Mouse (Mus musculus): ENCODE measurements around the gene Rnf166. TPM values are rescaled to one million over a fixed set of nuclear protein-coding genes. Genes with fewer than 3 reads are reported as not detected.

Rnf166 gene
- 17.4 and 32.7 TPM in 2 replicates for polyA plus RNA-seq (2011; ENCODE audit: insufficient read depth, insufficient read length, low replicate concordance, missing spikeins)

DNA sequence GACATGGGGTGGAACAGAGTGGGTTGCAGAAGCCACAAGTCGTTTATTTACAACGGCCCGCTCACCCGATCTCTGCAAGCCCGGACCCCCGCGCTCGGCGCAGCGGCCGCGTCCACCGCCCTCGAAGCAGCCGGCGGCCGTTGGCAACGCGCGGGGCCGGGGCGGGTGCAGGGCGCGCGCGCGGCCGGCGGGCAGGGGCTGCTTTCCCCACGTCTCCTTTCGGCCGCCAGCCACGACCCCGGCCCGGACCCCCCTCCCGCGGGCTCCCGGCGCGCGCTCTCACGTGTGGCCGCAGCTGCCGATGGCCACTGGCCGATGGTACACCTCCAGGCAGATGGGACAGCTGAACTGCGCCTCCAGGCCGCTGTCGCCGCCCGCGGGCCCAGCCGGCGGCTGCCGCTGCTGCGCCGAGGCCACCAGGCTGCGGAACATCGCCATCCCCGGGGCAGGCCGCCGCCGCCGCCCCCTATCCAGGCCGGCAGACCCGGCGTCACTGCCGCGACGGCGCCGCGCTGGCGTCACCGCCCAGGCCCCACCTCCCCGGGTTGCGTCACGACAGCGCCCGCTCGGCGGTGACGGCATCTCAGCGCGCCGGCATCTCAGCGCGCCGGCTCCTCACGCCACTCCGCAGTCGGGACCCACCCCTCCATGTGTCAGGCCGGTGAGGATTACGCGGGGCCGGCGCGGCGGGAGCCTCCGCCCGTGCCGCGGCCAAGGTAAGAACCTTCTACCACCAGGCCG lies at the start of gene Rnf166, which contains the start of gene Ctu2:
Rnf166 (minus strand) TSS at position 485 of the 741 bp plus-strand sequence.
Ctu2 (plus strand) TSS at position 564 of the 741 bp plus-strand sequence.
- peak within 1 kb of the TSS; percentile 89 for H3K4me3 ChIP-seq (replicated peaks; ENCODE audit: control insufficient read depth, low read depth, low read length)
- TF ChIP-seq POLR2A (IDR thresholded peaks at IDR 0.05; ENCODE audit: borderline replicate concordance, control insufficient read depth, low read depth, low read length), result peak; percentile 58; the same call in 1 of the 2 replicates
- no peak for TF ChIP-seq CTCF (IDR thresholded peaks at IDR 0.05; ENCODE audit: control insufficient read depth, insufficient read depth, low read length)
- WGBS, result under 1% methylated on average over 99 of the region's 103 CpGs
- peaks cover 8% of the 10 kb centered on the region; the same call in 1 of the 2 replicates for H3K4me1 ChIP-seq (ENCODE audit: control insufficient read depth, insufficient read depth, low read length)
- H3K27ac ChIP-seq (ENCODE audit: control insufficient read depth, insufficient read depth, low read depth, low read length, poor library complexity), result peak within 1 kb of the TSS; percentile 94

DNA sequence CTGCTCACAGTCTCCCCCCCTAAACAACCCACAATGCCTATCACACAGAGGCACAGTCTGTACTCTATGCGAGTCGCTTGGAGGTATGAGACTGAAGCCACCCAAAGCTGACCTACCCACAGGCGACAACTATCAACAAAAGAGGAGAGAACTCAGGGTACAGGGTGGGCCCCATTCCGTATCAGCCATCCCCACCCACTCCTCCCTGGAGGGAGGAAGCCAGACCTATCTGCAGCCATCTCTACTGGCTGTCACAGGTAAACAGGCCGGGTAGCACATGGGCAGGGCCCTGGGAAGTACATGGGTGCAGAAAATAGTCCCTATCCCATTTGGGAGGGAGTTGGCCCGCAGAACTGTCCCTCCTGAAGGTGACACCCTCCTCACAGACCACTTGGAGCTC lies 49.1 kb upstream of the Rnf166 start:
- WGBS, result 71% methylated on average over 6 of the region's 6 CpGs
- TF ChIP-seq POLR2A (IDR thresholded peaks at IDR 0.05; ENCODE audit: borderline replicate concordance, control insufficient read depth, low read depth, low read length) (no peak), CTCF (IDR thresholded peaks at IDR 0.05; ENCODE audit: control insufficient read depth, insufficient read depth, low read length) (no peak)
- Histone ChIP-seq H3K4me3 (replicated peaks; ENCODE audit: control insufficient read depth, low read depth, low read length) (no peak overlapping the region), H3K4me1 (ENCODE audit: control insufficient read depth, insufficient read depth, low read length) (peaks cover 3% of the 10 kb centered on the region; the same call in 1 of the 2 replicates), H3K27ac (ENCODE audit: control insufficient read depth, insufficient read depth, low read depth, low read length, poor library complexity) (no peak overlapping the region; the same call in 1 of the 2 replicates)

DNA sequence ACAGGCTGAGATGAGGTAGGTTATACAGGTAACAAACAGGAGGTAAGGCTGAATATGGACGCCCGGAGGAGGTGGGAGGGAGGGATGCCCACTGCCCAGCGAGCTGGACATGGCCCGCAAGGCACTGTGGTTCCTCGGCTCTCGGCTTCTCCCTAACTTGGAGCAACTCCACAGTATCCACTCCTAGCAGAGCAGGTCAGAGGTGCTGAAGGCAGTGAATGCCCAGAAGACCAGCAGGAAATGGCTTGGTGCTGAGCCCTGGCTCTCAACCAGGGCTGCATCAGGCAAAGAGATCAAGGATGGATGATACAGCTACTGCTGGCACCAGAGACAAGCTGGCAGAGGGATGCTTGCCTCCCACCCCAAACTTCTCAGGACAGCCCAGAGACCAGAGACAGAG lies 48.6 kb upstream of the Rnf166 start:
- H3K4me3 ChIP-seq (replicated peaks; ENCODE audit: control insufficient read depth, low read depth, low read length), result no peak overlapping the region
- WGBS, result 83% methylated on average over 6 of the region's 6 CpGs
- TF ChIP-seq CTCF (IDR thresholded peaks at IDR 0.05; ENCODE audit: control insufficient read depth, insufficient read depth, low read length) (no peak), POLR2A (IDR thresholded peaks at IDR 0.05; ENCODE audit: borderline replicate concordance, control insufficient read depth, low read depth, low read length) (no peak)
- H3K4me1 ChIP-seq (ENCODE audit: control insufficient read depth, insufficient read depth, low read length), result peaks cover 3% of the 10 kb centered on the region; the same call in 1 of the 2 replicates
- no peak overlapping the region; the same call in 1 of the 2 replicates for H3K27ac ChIP-seq (ENCODE audit: control insufficient read depth, insufficient read depth, low read depth, low read length, poor library complexity)

DNA sequence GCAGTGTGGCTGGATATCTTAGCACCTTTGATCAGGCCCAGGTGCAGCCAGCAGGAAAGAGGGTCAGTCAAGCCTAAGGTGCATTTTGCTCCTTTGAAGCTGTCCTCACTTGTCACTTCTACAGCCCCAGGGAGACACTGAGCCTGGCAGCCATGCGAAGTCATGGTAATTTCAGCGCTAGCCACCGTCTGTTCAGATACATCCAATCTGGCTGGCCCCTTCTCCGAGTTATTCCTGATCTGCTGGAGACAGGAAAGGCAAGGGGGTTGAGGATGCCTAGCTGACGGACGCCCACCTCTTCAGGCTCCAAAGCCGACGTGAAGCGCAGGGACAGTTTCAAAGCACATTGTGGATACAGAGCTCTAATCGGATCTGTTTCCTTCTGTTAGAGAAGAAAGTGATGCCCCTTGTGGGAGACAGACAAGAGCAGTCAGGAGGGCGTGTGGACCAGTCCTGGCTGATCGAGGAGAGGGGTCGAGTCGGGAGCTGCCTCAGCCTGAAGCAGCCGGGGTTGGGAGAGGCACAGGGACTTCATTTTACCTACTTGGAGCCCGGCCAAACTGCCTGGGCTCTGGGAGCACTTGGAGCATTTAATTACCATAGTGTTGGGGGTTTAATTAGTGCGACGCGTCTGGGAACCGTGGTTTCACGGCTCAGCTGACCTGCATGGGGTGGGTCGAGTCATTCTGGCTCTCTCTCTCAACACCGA lies 47.9 kb upstream of the Rnf166 start:
- Histone ChIP-seq H3K27ac (ENCODE audit: control insufficient read depth, insufficient read depth, low read depth, low read length, poor library complexity) (no peak overlapping the region), H3K4me1 (ENCODE audit: control insufficient read depth, insufficient read depth, low read length) (peaks cover 3% of the 10 kb centered on the region; the same call in 1 of the 2 replicates), H3K4me3 (replicated peaks; ENCODE audit: control insufficient read depth, low read depth, low read length) (no peak overlapping the region)
- 69% methylated on average over 23 of the region's 23 CpGs for WGBS
- no peak for TF ChIP-seq CTCF (IDR thresholded peaks at IDR 0.05; ENCODE audit: control insufficient read depth, insufficient read depth, low read length)
- TF ChIP-seq POLR2A (IDR thresholded peaks at IDR 0.05; ENCODE audit: borderline replicate concordance, control insufficient read depth, low read depth, low read length), result no peak

DNA sequence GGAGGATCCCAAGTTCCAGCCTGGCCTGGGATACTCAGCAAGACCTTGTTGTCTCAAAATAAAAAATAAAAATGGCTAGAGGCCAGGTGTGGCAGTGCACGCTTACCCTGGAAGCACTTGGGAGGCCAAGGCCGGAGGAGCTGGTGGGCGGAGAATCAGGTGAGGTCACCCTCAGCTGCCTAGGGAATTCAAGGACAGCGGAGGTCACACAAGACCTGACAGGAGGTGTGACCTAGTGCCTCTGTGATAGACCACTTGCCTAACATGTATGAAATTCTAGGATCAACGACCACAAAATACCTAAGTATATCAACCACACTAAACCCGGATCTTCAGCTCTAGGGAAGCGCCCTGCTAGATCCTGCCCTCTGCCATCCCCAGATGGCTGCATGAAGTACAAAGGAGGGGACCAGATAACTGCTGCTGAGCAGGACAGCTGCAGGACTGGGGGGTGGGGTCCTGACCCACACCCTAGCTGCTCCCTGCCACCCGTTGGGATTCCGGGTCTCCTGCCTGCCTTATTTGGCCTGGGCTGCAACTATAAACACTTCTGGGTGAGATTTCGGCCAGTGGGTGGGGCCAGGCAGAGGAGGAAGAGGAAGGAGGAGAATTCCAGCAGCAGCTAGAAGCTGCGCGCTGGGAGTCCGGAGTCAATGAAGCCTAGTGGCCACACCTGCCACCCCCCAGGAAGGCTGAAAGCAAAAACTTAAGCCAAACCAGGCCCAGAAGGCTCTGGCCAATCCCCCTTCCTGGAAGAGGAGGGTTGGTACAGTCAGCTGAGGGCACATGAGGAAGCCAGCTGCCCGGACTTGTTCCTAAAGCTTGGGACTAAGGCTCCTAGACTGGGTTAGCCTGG lies 47.2 kb upstream of the Rnf166 start:
- TF ChIP-seq POLR2A (IDR thresholded peaks at IDR 0.05; ENCODE audit: borderline replicate concordance, control insufficient read depth, low read depth, low read length), result no peak
- WGBS, result 59% methylated on average over 14 of the region's 14 CpGs
- no peak overlapping the region for H3K27ac ChIP-seq (ENCODE audit: control insufficient read depth, insufficient read depth, low read depth, low read length, poor library complexity)
- peaks cover 3% of the 10 kb centered on the region; the same call in 1 of the 2 replicates for H3K4me1 ChIP-seq (ENCODE audit: control insufficient read depth, insufficient read depth, low read length)
- no peak overlapping the region for H3K4me3 ChIP-seq (replicated peaks; ENCODE audit: control insufficient read depth, low read depth, low read length)

DNA sequence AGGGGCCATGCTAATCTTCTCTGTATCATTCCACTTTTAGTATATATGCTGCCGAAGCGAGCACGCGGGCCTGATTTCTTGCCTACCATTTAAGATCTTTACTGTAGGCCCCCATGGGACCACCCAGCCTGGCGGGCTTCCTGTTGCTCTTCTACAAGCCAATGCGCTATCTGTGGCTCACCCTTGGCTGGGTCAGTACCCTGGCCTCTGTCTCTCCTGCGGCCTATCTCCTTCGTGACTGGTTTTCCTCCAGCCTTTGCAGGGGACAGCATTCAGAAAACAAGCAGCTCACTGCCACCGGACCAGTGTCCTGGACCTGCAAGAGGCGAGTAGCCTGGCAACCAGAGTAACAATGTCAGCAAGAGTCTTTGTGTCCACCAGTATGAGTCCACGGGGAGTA lies 44.7 kb upstream of the Rnf166 start:
- WGBS, result 81% methylated on average over 11 of the region's 11 CpGs
- TF ChIP-seq CTCF (IDR thresholded peaks at IDR 0.05; ENCODE audit: control insufficient read depth, insufficient read depth, low read length) (no peak), POLR2A (IDR thresholded peaks at IDR 0.05; ENCODE audit: borderline replicate concordance, control insufficient read depth, low read depth, low read length) (no peak)
- Histone ChIP-seq H3K4me1 (ENCODE audit: control insufficient read depth, insufficient read depth, low read length) (peaks cover 3% of the 10 kb centered on the region; the same call in 1 of the 2 replicates), H3K4me3 (replicated peaks; ENCODE audit: control insufficient read depth, low read depth, low read length) (no peak overlapping the region), H3K27ac (ENCODE audit: control insufficient read depth, insufficient read depth, low read depth, low read length, poor library complexity) (no peak overlapping the region)

DNA sequence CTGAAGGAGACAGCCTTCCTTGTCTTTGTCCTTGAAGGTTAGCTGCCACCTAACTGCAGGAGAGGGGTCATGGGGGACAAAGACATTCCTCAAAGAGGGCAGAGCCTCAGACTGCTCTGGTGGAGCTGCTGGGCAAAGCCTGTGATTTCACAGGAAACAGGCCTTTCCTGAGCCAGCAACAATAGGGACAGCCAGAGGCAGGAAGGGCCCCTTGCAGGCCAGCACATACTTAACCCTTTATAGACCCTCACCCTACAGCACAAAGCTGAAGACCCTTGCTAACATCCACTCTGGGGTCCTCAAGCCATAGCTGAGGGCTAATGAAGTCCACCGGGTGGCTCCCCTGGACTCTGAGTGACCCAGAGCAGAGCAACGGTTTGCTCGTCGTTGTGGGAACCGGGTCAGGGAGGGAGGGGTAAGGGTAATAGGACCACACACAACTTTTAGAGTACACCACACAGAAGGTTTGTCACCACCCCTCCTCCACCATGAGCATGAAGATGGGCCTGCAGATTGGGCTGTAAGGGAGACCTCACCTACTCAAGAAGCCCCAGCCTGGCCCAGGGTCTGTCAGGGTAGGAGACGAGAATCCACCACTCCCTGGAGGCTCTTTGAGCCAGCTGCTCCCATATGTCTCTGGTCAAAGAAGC lies 41.8 kb upstream of the Rnf166 start:
- no peak for TF ChIP-seq POLR2A (IDR thresholded peaks at IDR 0.05; ENCODE audit: borderline replicate concordance, control insufficient read depth, low read depth, low read length)
- no peak for TF ChIP-seq CTCF (IDR thresholded peaks at IDR 0.05; ENCODE audit: control insufficient read depth, insufficient read depth, low read length)
- 33% methylated on average over 6 of the region's 6 CpGs for WGBS
- Histone ChIP-seq H3K4me1 (ENCODE audit: control insufficient read depth, insufficient read depth, low read length) (no peaks in the 10 kb centered on the region; the same call in 1 of the 2 replicates), H3K4me3 (replicated peaks; ENCODE audit: control insufficient read depth, low read depth, low read length) (no peak overlapping the region), H3K27ac (ENCODE audit: control insufficient read depth, insufficient read depth, low read depth, low read length, poor library complexity) (no peak overlapping the region)

Data from bone marrow, adult 2 months (tissue).